ENCODE assay signal across 13 mouse cellular contexts in genomic region chr13:67867899-67868298, GRCm38 (mm10). TPM values are rescaled to one million over a fixed set of nuclear protein-coding genes. Genes with fewer than 3 reads are reported as not detected.
DNase-seq lines count a peak whose midpoint lies in the region; ATAC-seq and TF ChIP-seq lines count a peak whose summit lies in the region.
"Had no signal": no experiment of that assay in that cellular context is flagged by ENCODE, and none has a peak within 500 bp of the region (broad histone marks: within the 10 kb centered on the region; RNA-seq: fewer than 3 reads in every experiment).

No protein-coding gene starts in this region.

- no peak for ATAC-seq in lung, embryonic 14.5 days (ENCODE audit: insufficient read depth)
- ATAC-seq in erythroblast, adult 5-6 weeks (replicated peaks; ENCODE audit: low FRiP score, poor library complexity, severe bottlenecking): no peak

- no peaks in the 10 kb centered on the region for H3K36me3 ChIP-seq in lung, embryonic 14.5 days (ENCODE audit: insufficient read depth)
- H3K36me3 ChIP-seq: heart, embryonic 12.5 days; limb, embryonic 13.5 days had no signal

- intact Hi-C loops in gastrocnemius, adult 2 months (cut with DNase I): no loop called here

- H3K4me3 ChIP-seq in gastrocnemius, adult 2 months: no peak overlapping the region
- H3K4me3 ChIP-seq in lung, embryonic 14.5 days (ENCODE audit: low read depth, low read length): no peak overlapping the region
- H3K4me3 ChIP-seq: heart, embryonic 12.5 days; limb, embryonic 13.5 days had no signal

- H3K27me3 ChIP-seq in lung, embryonic 14.5 days (ENCODE audit: insufficient read depth, low read length): no peaks in the 10 kb centered on the region
- H3K27me3 ChIP-seq: heart, embryonic 12.5 days; limb, embryonic 13.5 days had no signal

- no peaks in the 10 kb centered on the region for H3K4me1 ChIP-seq in lung, embryonic 14.5 days (ENCODE audit: insufficient read depth)
- H3K4me1 ChIP-seq: heart, embryonic 12.5 days; limb, embryonic 13.5 days had no signal

- peak; percentile 18; the same call in 1 of the 2 replicates for TF ChIP-seq CTCF in gastrocnemius, adult 2 months (IDR thresholded peaks at IDR 0.05)
- TF ChIP-seq CTCF in lung, embryonic 14.5 days (IDR thresholded peaks at IDR 0.05; ENCODE audit: low read depth): peak; percentile 24; the same call in 1 of the 2 replicates

- H3K9ac ChIP-seq in lung, embryonic 14.5 days: no peak overlapping the region
- H3K9ac ChIP-seq: heart, embryonic 12.5 days; limb, embryonic 13.5 days had no signal

- H3K9me3 ChIP-seq in lung, embryonic 14.5 days (ENCODE audit: low read depth, low read length): no peaks in the 10 kb centered on the region
- H3K9me3 ChIP-seq: heart, embryonic 12.5 days; limb, embryonic 13.5 days had no signal

- no peak overlapping the region for H3K4me2 ChIP-seq in lung, embryonic 14.5 days
- H3K4me2 ChIP-seq: heart, embryonic 12.5 days; limb, embryonic 13.5 days had no signal

- no peak overlapping the region for H3K27ac ChIP-seq in gastrocnemius, adult 2 months
- H3K27ac ChIP-seq in lung, embryonic 14.5 days (ENCODE audit: low read depth): no peak overlapping the region
- H3K27ac ChIP-seq: limb, embryonic 13.5 days had no signal

- no peak for DNase-seq in gastrocnemius, adult 2 months
- no peak for DNase-seq in gastrocnemius, postnatal 10 days
- DNase-seq in lung, embryonic 14.5 days: peak; percentile 36
- DNase-seq in lung, postnatal 25 days (ENCODE audit: low spot score): no peak
- DNase-seq in ES-CJ7 (ENCODE audit: low read depth, low spot score): peak; percentile 63
- DNase-seq in embryo, embryonic 10.5 days (ENCODE audit: low spot score): peak; percentile 15
- no peak for DNase-seq in urinary bladder, postnatal 25 days (ENCODE audit: low spot score)
- DNase-seq: cerebellum, adult 2 months; midbrain, embryonic 14.5 days had no signal

- WGBS in lung, embryonic 14.5 days: 25% methylated on average over 3 of the region's 3 CpGs

RNA-seq across cellular contexts. Expression of gene BC048507, which starts 4.8 kb away (rescaled TPM):
- total RNA-seq in gastrocnemius, adult 2 months (2021): not detected
- total RNA-seq in gastrocnemius, postnatal 10 days (2021): not detected
- not detected in 2 replicates for polyA plus RNA-seq in lung, embryonic 14.5 days (2014; fragmentation: Nextera tagmentation; extraction: Ambion mirVana)
- total RNA-seq in erythroblast, adult 5-6 weeks (2015; ENCODE audit: low replicate concordance): not detected in 2 replicates
- total RNA-seq in erythroblast, adult 5-6 weeks (2017; ENCODE audit: low replicate concordance): not detected in 2 replicates
- polyA plus RNA-seq: cerebellum, adult 2 months; heart, embryonic 12.5 days; limb, embryonic 13.5 days; midbrain, embryonic 14.5 days; stomach, embryonic 16.5 days had no signal

RNA-seq across cellular contexts. Expression of gene Gm10037, which starts 37.0 kb away (rescaled TPM):
- 1 to 10 TPM in 1 of 2 experiments, under 1 TPM in 1; 0.64 to 1.1 TPM for total RNA-seq in gastrocnemius, adult 2 months (2021)
- not detected for total RNA-seq in gastrocnemius, postnatal 10 days (2021)
- polyA plus RNA-seq in lung, embryonic 14.5 days (2014; fragmentation: Nextera tagmentation; extraction: Ambion mirVana): 3.0 and 3.5 TPM in 2 replicates
- not detected in 2 replicates for total RNA-seq in erythroblast, adult 5-6 weeks (2015; ENCODE audit: low replicate concordance)
- not detected in 2 replicates for total RNA-seq in erythroblast, adult 5-6 weeks (2017; ENCODE audit: low replicate concordance)

RNA-seq across cellular contexts. Expression of gene Zfp273, which starts 54.4 kb away (rescaled TPM):
- total RNA-seq in gastrocnemius, adult 2 months (2021): 1 to 10 TPM; 1.6 to 1.8 TPM
- total RNA-seq in gastrocnemius, postnatal 10 days (2021): 1 to 10 TPM; 1.3 to 2.5 TPM
- 7.5 and 8.0 TPM in 2 replicates for polyA plus RNA-seq in lung, embryonic 14.5 days (2014; fragmentation: Nextera tagmentation; extraction: Ambion mirVana)
- 1.2 and 1.7 TPM in 2 replicates for total RNA-seq in erythroblast, adult 5-6 weeks (2015; ENCODE audit: low replicate concordance)
- 0.17 and 4.0 TPM in 2 replicates for total RNA-seq in erythroblast, adult 5-6 weeks (2017; ENCODE audit: low replicate concordance)

Comparison
In these comparisons a context has a peak if more than half of its experiments do, and no peak if none do; other contexts are left out.
1. DNase-seq: peak in lung, embryonic 14.5 days (single experiment), ES-CJ7 (single experiment) and embryo, embryonic 10.5 days (single experiment); none in gastrocnemius, adult 2 months (single experiment), gastrocnemius, postnatal 10 days (single experiment), lung, postnatal 25 days (single experiment) and urinary bladder, postnatal 25 days (single experiment).